Mouse (Mus musculus): ENCODE measurements around the gene Calm4. TPM values are rescaled to one million over a fixed set of nuclear protein-coding genes. Genes with fewer than 3 reads are reported as not detected.
"Not testable (repeated sequence)": the region's sequence is repeated elsewhere in the genome, so short reads cannot be mapped to it uniquely, and the experiment has no call there.

Calm4 gene
- not detected in 2 replicates for polyA plus RNA-seq (2012; ENCODE audit: insufficient read depth, insufficient read length, low replicate concordance, missing spikeins)

GRCm38 (mm10) chr13:3837312-3837807 is at the start of gene Calm4:
Calm4 (plus strand) TSS chr13:3837757.
- not testable (repeated sequence) for H3K27ac ChIP-seq (ENCODE audit: insufficient read depth, low read depth, low read length); H3K4me1 ChIP-seq (ENCODE audit: control insufficient read depth, insufficient read depth, low read length); H3K4me3 ChIP-seq (ENCODE audit: insufficient read depth, low read depth, low read length)

GRCm38 (mm10) chr13:3788588-3788987 is 49.0 kb upstream of the Calm4 start:
- 94% methylated on average over 2 of the region's 2 CpGs for WGBS
- no peak overlapping the region for H3K4me3 ChIP-seq (ENCODE audit: insufficient read depth, low read depth, low read length)
- no peaks in the 10 kb centered on the region for H3K4me1 ChIP-seq (ENCODE audit: control insufficient read depth, insufficient read depth, low read length)
- no peak for TF ChIP-seq POLR2A (IDR thresholded peaks at IDR 0.05; ENCODE audit: insufficient read depth, low read depth, low read length)
- no peak for TF ChIP-seq CTCF (IDR thresholded peaks at IDR 0.05; ENCODE audit: insufficient read depth, low read depth, low read length)
- H3K27ac ChIP-seq (ENCODE audit: insufficient read depth, low read depth, low read length) = no peak overlapping the region

GRCm38 (mm10) chr13:3789531-3789930 is 48.0 kb upstream of the Calm4 start:
- no peak overlapping the region for H3K27ac ChIP-seq (ENCODE audit: insufficient read depth, low read depth, low read length)
- TF ChIP-seq POLR2A (IDR thresholded peaks at IDR 0.05; ENCODE audit: insufficient read depth, low read depth, low read length) (no peak), CTCF (IDR thresholded peaks at IDR 0.05; ENCODE audit: insufficient read depth, low read depth, low read length) (no peak)
- H3K4me1 ChIP-seq (ENCODE audit: control insufficient read depth, insufficient read depth, low read length) = no peaks in the 10 kb centered on the region
- WGBS = 81% methylated on average over 2 of the region's 2 CpGs
- H3K4me3 ChIP-seq (ENCODE audit: insufficient read depth, low read depth, low read length) = no peak overlapping the region

DNA sequence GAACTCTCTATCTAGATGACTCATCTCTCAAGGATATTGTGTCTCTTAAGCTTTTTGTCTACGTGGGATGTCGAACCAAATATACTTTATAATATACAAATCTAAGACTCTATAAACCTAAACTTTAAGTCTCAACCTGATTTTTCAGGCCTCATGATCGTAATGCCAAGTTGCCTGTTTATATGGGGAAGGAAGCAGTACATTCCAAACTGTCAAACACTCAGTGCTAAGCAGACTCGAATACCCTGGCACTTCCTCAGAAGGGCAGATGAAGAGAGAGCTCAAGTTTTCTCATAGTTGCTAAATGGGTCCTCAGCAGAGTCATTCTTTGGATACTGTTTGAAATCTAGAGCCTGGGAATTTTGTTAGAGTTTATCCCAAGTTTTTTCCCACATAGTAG is 40.9 kb upstream of the Calm4 start:
- H3K4me1 ChIP-seq (ENCODE audit: control insufficient read depth, insufficient read depth, low read length) = no peaks in the 10 kb centered on the region
- TF ChIP-seq POLR2A (IDR thresholded peaks at IDR 0.05; ENCODE audit: insufficient read depth, low read depth, low read length) (no peak), CTCF (IDR thresholded peaks at IDR 0.05; ENCODE audit: insufficient read depth, low read depth, low read length) (no peak)
- H3K27ac ChIP-seq (ENCODE audit: insufficient read depth, low read depth, low read length) = no peak overlapping the region
- 79% methylated on average over 4 of the region's 4 CpGs for WGBS
- no peak overlapping the region for H3K4me3 ChIP-seq (ENCODE audit: insufficient read depth, low read depth, low read length)

GRCm38 (mm10) chr13:3798751-3799150 is 38.8 kb upstream of the Calm4 start:
- Histone ChIP-seq H3K4me1 (ENCODE audit: control insufficient read depth, insufficient read depth, low read length) (no peaks in the 10 kb centered on the region), H3K27ac (ENCODE audit: insufficient read depth, low read depth, low read length) (no peak overlapping the region), H3K4me3 (ENCODE audit: insufficient read depth, low read depth, low read length) (no peak overlapping the region)
- TF ChIP-seq POLR2A (IDR thresholded peaks at IDR 0.05; ENCODE audit: insufficient read depth, low read depth, low read length) = no peak
- no peak for TF ChIP-seq CTCF (IDR thresholded peaks at IDR 0.05; ENCODE audit: insufficient read depth, low read depth, low read length)

DNA sequence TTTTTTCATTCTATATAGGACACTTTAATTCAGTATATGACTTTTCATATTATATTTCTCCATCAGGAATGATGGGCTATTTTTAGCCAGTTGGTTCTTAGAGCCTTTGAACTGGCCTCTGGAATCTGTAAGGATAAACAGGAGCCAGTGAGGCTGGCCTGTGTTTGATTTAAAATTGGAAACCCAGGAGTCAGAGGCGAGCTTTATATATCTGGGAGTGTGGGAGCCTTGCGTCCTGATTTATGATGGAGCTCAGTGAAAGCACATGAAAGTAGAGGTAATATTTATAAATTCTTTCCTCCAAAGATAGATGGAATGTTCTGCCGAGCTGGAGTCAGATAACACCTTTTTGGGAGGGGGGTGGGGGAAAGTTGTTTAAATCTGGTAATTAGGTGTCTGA is 38.2 kb upstream of the Calm4 start:
- Histone ChIP-seq H3K4me1 (ENCODE audit: control insufficient read depth, insufficient read depth, low read length) (no peaks in the 10 kb centered on the region), H3K27ac (ENCODE audit: insufficient read depth, low read depth, low read length) (no peak overlapping the region), H3K4me3 (ENCODE audit: insufficient read depth, low read depth, low read length) (no peak overlapping the region)
- WGBS = 83% methylated on average over 3 of the region's 3 CpGs
- TF ChIP-seq POLR2A (IDR thresholded peaks at IDR 0.05; ENCODE audit: insufficient read depth, low read depth, low read length) = no peak
- no peak for TF ChIP-seq CTCF (IDR thresholded peaks at IDR 0.05; ENCODE audit: insufficient read depth, low read depth, low read length)

GRCm38 (mm10) chr13:3804186-3804585 is 33.4 kb upstream of the Calm4 start, which contains the start of gene Calml3:
Calml3 (minus strand) TSS chr13:3804316.
- H3K27ac ChIP-seq (ENCODE audit: insufficient read depth, low read depth, low read length) = no peak within 1 kb of the TSS
- H3K4me1 ChIP-seq (ENCODE audit: control insufficient read depth, insufficient read depth, low read length) = no peaks in the 10 kb centered on the region
- WGBS = 91% methylated on average over 13 of the region's 13 CpGs
- no peak for TF ChIP-seq CTCF (IDR thresholded peaks at IDR 0.05; ENCODE audit: insufficient read depth, low read depth, low read length)
- TF ChIP-seq POLR2A (IDR thresholded peaks at IDR 0.05; ENCODE audit: insufficient read depth, low read depth, low read length) = no peak
- H3K4me3 ChIP-seq (ENCODE audit: insufficient read depth, low read depth, low read length) = no peak within 1 kb of the TSS

DNA sequence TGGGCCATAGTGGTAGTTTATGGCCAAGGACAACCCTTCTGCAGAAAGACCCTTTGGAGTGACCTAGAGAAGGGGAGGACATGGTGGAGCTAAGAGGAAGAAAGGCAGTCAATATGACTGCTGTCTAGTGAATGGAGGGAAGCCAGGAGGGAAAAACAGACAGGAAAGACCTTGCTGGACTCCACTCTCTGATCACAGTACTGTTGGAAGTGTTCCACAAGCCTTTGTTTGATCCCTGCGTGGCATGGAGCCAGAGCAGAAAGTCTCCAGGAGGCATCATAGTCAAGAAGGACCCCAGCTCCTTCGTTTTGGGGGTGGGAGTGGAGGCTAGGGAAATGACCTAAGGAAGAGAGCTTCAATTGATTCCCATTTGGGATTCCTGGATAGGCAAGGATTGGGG is 32.4 kb upstream of the Calm4 start:
- TF ChIP-seq CTCF (IDR thresholded peaks at IDR 0.05; ENCODE audit: insufficient read depth, low read depth, low read length) (no peak), POLR2A (IDR thresholded peaks at IDR 0.05; ENCODE audit: insufficient read depth, low read depth, low read length) (no peak)
- Histone ChIP-seq H3K4me3 (ENCODE audit: insufficient read depth, low read depth, low read length) (no peak overlapping the region), H3K27ac (ENCODE audit: insufficient read depth, low read depth, low read length) (no peak overlapping the region), H3K4me1 (ENCODE audit: control insufficient read depth, insufficient read depth, low read length) (no peaks in the 10 kb centered on the region)
- WGBS = 25% methylated on average over 2 of the region's 2 CpGs

DNA sequence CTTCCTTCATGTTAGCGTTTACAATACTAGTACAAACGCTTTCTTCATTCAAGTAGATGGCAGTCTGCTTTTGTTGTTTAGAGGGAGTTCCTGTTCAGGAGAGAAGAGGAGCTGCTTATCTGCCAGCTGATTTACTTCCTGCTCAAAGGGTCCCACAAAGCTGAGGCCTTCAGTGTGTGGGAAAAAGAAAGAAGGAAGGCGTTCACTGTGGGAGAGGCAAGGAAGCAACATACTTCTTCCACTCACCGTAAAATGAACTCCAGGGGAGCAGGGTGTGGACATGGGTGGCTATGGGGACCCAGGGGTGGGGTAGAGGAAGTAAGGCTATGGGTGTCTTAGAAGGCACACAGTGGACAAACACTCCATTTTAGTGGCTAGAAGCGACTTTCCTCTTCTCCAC is 31.9 kb upstream of the Calm4 start:
- TF ChIP-seq CTCF (IDR thresholded peaks at IDR 0.05; ENCODE audit: insufficient read depth, low read depth, low read length) = no peak
- no peak for TF ChIP-seq POLR2A (IDR thresholded peaks at IDR 0.05; ENCODE audit: insufficient read depth, low read depth, low read length)
- Histone ChIP-seq H3K4me1 (ENCODE audit: control insufficient read depth, insufficient read depth, low read length) (no peaks in the 10 kb centered on the region), H3K4me3 (ENCODE audit: insufficient read depth, low read depth, low read length) (no peak overlapping the region), H3K27ac (ENCODE audit: insufficient read depth, low read depth, low read length) (no peak overlapping the region)
- WGBS = 83% methylated on average over 5 of the region's 5 CpGs
